Mouse (Mus musculus) layer of hippocampus, adult 11-12 months (tissue): ENCODE results near the gene Alk.

Experiments
- DNase-seq: peaks from one replicate; pipeline ENCODE4 v3.0.0; 2022; ENCODE audit warnings: low spot score

Gene Alk

GRCm38 (mm10) chr17:72399331-72400059 is 204.9 kb downstream of the Alk start:
- DNase-seq = no peak

GRCm38 (mm10) chr17:72395956-72396355 is 208.5 kb downstream of the Alk start:
- DNase-seq = no peak

DNA sequence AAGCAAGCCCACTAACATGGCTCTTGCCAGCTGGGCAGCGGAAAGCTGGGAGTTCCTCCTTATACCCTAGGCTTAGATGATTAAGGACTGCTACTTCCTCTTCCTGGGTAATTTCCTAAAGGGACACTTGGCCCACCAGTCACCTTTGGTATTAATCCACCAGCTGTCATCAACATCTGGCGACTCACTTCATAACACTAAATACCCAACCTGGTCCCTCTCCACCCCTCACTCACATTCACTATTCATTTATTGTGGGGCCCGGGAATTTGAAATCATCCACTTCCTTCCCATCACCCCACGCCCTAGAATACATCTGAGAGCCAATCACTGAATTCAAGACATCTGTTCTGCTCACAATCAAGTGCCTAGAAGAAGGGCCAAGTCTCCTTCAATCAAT is 235.4 kb downstream of the Alk start:
- DNase-seq = no peak

DNA sequence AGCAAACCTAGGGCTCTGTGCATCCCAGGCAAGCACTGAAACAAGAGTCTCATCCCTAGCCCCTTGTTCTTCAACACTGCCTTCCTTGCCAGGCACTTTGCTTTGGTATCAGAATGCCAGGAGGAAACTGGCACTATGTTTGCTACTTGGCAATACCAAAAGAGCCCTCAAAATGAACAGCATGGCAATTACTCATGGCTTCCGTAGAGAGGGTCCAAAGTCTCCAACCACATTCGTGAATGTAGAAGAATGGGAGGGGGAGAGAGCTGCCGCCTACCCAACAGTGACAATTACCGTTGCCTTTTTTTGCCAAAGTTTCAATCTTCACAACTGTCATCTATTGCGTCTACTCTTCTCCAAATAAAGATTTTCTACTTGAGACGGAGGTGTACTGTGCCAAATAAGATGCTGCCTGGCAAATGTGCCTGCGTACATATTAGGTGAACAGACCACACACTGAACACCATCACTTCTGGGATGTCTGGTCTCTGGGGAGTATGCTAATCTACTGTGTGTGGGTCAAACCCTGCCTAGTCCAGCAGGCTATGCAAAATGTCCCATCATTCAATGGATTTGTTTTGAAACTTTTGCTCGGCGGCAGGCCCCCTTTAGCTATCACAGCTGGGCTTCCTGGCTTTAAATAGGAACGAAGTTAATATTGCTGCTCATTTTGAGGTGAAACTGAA is 241.5 kb downstream of the Alk start:
- no peak for DNase-seq

DNA sequence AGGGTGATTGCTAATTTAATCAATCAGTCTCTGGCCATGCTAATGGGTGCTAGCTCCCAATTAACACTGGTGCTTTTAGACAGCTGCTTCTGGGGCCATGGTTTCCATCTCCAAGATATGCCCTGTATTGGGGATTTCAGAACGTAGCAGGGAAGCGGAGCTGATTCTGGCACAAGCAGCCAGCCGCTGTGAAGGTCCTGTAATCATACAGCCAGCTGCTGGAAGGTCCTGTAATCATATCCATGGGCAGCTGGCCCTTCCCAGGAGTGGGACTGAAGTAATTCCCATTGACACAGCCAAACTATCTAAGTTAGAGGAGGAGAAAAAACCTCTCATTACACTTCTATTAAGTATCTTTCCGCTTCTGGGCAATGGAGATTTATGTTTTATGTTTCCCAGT is 242.5 kb downstream of the Alk start:
- no peak for DNase-seq

DNA sequence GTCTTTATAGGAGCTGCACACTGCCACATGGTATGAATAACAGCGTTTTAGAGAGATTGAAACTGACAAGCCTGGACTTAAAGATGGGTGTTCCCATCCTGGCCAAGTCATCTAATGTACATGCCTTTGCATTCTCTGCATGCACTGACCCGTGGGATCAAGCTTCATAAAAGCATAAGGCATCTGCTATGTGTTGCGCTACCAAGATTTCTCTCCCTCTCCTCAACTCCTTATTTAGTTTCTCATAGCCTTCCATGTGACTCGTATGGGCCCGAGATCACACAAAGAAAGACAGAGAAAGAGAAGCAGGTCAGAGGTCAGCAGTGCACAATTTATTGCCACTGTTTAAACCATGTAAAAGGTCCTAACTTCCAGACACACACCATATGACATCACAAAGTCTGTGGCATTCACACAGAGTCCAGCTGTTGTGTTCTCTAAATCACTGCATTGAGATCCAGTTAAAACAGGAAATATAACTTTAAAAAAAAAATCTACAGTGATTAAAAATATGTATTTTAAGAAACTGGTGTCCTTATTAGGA is 247.6 kb downstream of the Alk start:
- DNase-seq = no peak

GRCm38 (mm10) chr17:72339437-72339836 is 265.0 kb downstream of the Alk start:
- no peak for DNase-seq

- no peak for DNase-seq
Observed at GRCm38 (mm10) chr17:72332909-72333308, 271.5 kb downstream of the Alk start.

DNA sequence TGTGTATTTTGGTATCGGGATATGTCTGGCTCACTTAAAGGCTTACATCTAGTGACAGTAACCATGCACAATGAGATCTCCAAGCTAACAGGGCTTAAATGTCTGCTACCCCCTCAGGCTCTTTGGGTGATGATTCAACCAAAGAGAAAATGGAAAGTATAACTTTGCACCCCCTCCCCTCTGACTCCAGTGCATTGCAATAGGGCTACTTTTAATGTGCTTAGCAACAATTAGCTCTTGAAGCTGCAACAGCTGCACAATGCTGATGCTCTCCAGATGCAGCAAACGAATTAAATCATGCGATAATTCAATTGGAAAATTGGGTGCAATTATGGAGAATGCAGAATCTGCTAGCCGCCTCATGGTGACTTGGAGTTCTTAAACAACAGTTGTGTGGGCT is 278.5 kb downstream of the Alk start:
- no peak for DNase-seq

DNA sequence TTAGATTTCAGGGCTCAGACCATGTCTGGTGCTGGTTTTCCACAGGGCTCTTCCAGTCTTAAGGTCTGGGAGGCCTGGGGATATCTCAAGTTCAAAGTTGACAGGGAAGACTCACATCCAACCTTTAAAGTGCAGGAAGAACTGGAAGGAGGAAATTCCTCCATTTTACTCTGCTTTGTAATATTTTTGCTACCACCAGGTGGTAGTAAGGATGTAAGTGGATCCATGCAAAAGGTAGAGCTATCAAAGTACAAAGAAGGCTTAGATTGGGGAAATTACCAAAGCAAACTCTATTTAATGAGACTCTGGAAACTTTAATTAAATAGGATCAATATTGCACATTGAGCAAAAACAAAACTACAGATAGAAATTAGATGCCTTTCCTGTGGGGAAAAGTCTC is 284.9 kb downstream of the Alk start:
- no peak for DNase-seq

GRCm38 (mm10) chr17:72299651-72300050 is 304.8 kb downstream of the Alk start:
- no peak for DNase-seq

DNA sequence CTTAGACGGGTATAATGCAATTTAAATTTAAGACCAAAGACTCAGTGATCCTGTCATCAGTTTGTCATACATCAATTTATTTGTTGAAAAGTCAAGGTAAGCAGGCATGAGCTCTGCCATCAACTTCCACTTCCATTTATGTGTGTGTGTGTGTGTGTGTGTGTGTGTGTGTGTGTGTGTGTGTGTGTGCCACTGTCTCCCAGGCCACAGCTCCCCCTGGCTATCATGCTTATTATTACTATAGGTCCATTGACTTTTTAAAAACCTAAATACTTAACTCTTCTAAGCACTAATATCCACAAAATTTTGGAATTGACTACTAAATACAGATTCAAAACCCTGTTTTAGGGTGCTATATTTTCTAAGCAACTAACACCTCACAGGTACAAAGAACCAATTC is 308.1 kb downstream of the Alk start:
- DNase-seq = no peak

DNA sequence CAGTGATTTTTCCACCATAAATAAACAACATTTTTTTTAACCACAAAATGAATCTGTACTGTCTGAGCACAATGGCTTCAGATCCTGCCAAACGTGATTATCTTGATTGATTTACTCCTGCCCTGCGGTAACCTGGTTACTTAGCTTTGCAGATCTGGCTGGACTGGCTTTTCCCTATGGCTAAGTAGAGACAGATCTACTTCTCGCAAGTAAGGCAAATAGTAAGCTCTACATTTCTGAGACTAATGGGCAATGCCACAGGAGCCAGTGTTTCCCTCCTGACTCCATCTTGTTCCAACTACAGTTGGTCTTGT is 311.2 kb downstream of the Alk start:
- DNase-seq = no peak

- DNase-seq = no peak
Observed at GRCm38 (mm10) chr17:72292444-72293266, 311.8 kb downstream of the Alk start.

DNA sequence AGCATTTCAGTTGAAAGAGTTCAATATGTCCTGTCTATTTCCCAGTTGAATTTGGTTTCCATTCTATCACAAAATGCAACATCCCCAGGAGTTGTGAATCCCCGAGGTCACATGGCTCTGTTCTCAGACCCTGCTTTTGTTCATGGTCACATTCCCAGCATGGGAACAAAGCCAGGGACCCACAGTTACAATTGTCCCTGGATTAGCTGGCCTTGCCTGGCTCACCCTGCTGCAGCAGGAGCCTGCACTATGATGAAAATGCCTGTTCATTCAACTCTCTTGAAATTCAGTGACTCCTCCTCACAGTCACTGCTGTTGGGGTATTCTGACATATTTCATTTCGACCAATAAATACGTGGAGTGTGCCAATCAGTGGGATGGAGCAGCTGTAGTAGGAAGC is 318.5 kb downstream of the Alk start:
- DNase-seq = no peak

GRCm38 (mm10) chr17:72278296-72278695 is 326.1 kb downstream of the Alk start:
- no peak for DNase-seq

GRCm38 (mm10) chr17:72276778-72277177 is 327.6 kb downstream of the Alk start:
- no peak for DNase-seq

DNA sequence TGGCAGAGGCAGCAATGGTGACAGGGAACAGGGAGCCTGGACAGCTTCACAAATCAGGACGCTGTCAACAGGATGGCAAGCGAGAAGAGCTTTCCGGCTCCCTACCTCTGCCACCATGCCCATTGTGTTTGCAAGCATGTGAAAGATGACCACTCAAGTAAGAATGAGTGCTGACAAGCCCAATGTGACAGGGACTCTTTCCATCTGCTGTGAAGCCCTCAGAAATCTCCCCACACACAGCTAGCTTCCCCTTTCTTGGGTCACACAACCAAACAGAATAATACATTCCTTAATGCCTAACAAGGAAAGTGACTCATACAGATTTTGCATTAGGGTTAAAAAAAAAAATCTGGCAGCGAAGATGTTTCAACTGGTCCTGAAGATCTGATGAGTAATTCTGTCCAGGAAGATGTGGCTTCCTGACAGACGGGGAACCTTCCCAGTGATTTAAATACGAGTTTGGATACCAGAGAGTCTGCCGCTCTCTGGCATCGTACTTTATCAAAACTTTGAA is 329.0 kb downstream of the Alk start:
- no peak for DNase-seq

DNA sequence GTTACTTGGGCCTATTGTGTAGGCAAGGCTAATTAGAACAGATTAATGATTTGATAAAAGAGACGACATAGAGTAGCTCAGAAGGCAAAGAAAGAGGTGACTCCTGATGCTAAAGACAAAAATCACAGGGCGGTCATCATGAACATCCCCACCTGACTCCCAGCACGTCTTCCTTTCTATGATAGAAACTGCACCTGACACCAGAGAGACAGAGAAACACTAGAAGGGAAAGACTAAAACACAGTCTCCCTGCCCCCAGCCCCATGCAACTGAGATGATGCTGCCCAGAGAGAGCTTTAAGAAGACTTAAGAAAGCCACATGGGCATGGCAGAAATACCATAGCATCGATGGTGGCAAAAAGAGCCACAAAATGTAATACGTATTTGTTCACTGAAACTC is 330.2 kb downstream of the Alk start:
- no peak for DNase-seq

- no peak for DNase-seq
Observed at GRCm38 (mm10) chr17:72271640-72272039, 332.8 kb downstream of the Alk start.

DNA sequence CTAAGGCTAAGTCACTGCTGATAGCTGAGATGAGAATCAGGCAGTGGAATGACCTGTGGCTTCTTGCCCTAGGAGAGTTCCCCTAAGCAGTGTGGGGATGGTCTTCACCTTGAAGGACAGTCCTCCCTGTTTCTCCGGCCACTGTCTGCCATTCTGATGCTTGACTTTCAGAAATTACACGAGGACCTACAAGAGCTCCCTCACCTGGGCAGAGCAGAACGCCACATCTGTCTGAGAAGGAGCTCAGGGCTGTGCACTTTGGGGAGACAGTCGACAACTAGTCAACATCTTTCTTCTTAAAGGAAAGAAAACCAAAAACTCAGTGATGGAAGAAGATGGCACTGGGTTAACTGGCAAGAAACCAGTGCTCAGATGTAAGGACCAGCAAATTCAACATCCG is 335.9 kb downstream of the Alk start:
- DNase-seq = no peak

DNA sequence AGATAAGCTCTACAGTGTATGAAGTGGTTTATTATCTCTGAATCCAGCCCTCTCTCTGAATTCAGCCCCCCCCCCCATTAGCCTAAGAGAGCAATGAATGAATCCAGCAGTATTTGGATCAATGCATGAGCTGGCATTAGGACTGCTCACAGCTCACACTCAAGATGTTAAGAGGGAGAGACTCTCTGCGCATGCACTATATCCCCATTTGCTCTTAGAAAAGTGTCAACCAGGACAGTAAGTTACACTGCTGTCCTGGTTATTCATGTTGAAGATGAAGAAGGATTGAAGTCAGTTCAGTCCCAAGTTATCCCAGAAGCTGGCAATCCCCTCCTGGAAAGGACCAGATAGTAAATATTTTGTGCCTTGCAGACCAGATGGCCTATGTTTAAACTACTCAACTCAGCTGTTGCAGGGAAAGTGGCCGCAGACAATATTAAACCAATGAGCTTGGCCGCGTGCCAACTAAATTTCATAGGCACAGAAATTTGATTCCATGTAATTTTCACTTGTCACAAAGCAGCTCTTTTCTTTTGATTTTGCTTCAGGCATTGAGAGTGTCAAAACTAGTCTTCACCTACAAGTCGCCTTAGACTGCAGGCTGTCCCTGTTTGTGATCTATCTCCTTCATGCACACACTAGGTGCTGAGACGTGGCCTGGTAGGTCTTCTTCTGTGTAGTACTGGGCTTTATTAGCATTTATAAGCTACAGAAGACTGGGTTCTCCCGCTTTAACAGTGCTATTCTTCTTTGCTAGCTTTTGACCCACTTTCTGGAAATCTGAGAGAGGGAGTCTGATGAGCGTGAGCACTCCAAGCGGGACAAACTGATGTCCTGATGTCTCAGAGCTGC is 339.0 kb downstream of the Alk start:
- peak; percentile 11 for DNase-seq
